Mouse (Mus musculus) hindbrain, embryonic 15.5 days (tissue): ENCODE measurements around the gene Mrpl45. TPM values are rescaled to one million over a fixed set of nuclear protein-coding genes. Genes with fewer than 3 reads are reported as not detected.
"Not testable (repeated sequence)": the region's sequence is repeated elsewhere in the genome, so short reads cannot be mapped to it uniquely, and the experiment has no call there.

ENCODE experiments used
- ATAC-seq: fragments of 200-750 bp; cut with Nextera tagmentation; 2 replicates; pipeline ENCODE4 v1.8.0; 2017; ENCODE audit warnings: low read depth, moderate number of reproducible peaks, moderate TSS enrichment; ENCODE audit not compliant: low FRiP score
- H3K27ac ChIP-seq: fragments of 300-500 bp; sonication (generic); replicated peaks from 2 replicates; pipeline ENCODE4 v1.5.1; 2015; ENCODE audit warnings: mild to moderate bottlenecking, inconsistent platforms
- H3K27me3 ChIP-seq: fragments of 300-500 bp; sonication (generic); 2 replicates; pipeline ENCODE4 v1.6.1; 2015; ENCODE audit warnings: control low read depth, inconsistent platforms
- H3K36me3 ChIP-seq: fragments of 300-500 bp; sonication (generic); 2 replicates; pipeline ENCODE4 v1.6.1; 2015; ENCODE audit warnings: control low read depth, inconsistent platforms
- H3K4me1 ChIP-seq: fragments of 300-500 bp; sonication (generic); replicated peaks from 2 replicates; pipeline ENCODE4 v1.6.1; 2015; ENCODE audit warnings: control low read depth, inconsistent platforms
- H3K4me2 ChIP-seq: fragments of 300-500 bp; sonication (generic); 2 replicates; pipeline ENCODE4 v1.6.1; 2015; ENCODE audit warnings: moderate library complexity, mild to moderate bottlenecking, inconsistent platforms
- H3K4me3 ChIP-seq: fragments of 300-500 bp; sonication (generic); 2 replicates; pipeline ENCODE4 v1.5.1; 2015; ENCODE audit warnings: mild to moderate bottlenecking, inconsistent platforms
- H3K9ac ChIP-seq: fragments of 300-500 bp; sonication (generic); 2 replicates; pipeline ENCODE4 v1.6.1; 2015; ENCODE audit warnings: inconsistent platforms
- H3K9me3 ChIP-seq: fragments of 300-500 bp; sonication (generic); 2 replicates; pipeline ENCODE4 v1.6.1; 2016; ENCODE audit warnings: control low read depth, inconsistent platforms
- WGBS: fragments of 180-500 bp; shearing (Covaris S2); methylation state at CpG from one replicate; pipeline ENCODE4 v1.1.7; 2015; 5-methylcytosine and 5-hydroxymethylcytosine counted together
- polyA plus RNA-seq: library from polyadenylated mRNA; unstranded; fragments of >200 nt; fragmentation: Nextera tagmentation; extraction: Ambion mirVana; gene quantifications from 2 replicates; pipeline ENCODE4 v1.2.1, GENCODE M21; 2015

The Mrpl45 gene
- polyA plus RNA-seq = 36.8 and 38.2 TPM in 2 replicates

GRCm38 (mm10) chr11:97315504-97316503 is at the start of gene Mrpl45:
Gene Mrpl45 (plus strand): TSS chr11:97315716.
- H3K9ac ChIP-seq = peak within 1 kb of the TSS; percentile 58
- peak within 1 kb of the TSS; percentile 60 for H3K4me3 ChIP-seq
- ATAC-seq = peak; percentile 97
- peak within 1 kb of the TSS; percentile 83 for H3K27ac ChIP-seq
- H3K36me3 ChIP-seq = no peaks in the 10 kb centered on the region
- H3K4me2 ChIP-seq = peak within 1 kb of the TSS; percentile 62
- H3K4me1 ChIP-seq = peaks cover 18% of the 10 kb centered on the region
- WGBS = under 1% methylated on average over 49 of the region's 50 CpGs
- H3K27me3 ChIP-seq = no peaks in the 10 kb centered on the region
- H3K9me3 ChIP-seq = no peaks in the 10 kb centered on the region

- not testable (repeated sequence) for ATAC-seq
Observed at GRCm38 (mm10) chr11:97266544-97266943, 49.0 kb upstream of the Mrpl45 start.

GRCm38 (mm10) chr11:97270004-97270403 is 45.5 kb upstream of the Mrpl45 start:
- H3K9ac ChIP-seq, H3K4me3 ChIP-seq, H3K4me1 ChIP-seq: not testable (repeated sequence)

More at GRCm38 (mm10) chr11:97266544-97266943, 49.0 kb upstream of the Mrpl45 start:
- not testable (repeated sequence) for H3K27me3 ChIP-seq, H3K4me1 ChIP-seq, H3K4me3 ChIP-seq, H3K4me2 ChIP-seq, H3K27ac ChIP-seq, H3K9me3 ChIP-seq, H3K9ac ChIP-seq
- H3K36me3 ChIP-seq = peaks cover 21% of the 10 kb centered on the region; the same call in 1 of the 2 replicates
- 100% methylated on average over 1 of the region's 1 CpGs for WGBS

GRCm38 (mm10) chr11:97272835-97273234 is 42.7 kb upstream of the Mrpl45 start:
- Histone ChIP-seq H3K36me3 (no peaks in the 10 kb centered on the region), H3K27ac (no peak overlapping the region), H3K9ac (no peak overlapping the region), H3K4me2 (no peak overlapping the region), H3K4me3 (no peak overlapping the region), H3K4me1 (peaks cover 16% of the 10 kb centered on the region), H3K9me3 (no peaks in the 10 kb centered on the region), H3K27me3 (no peaks in the 10 kb centered on the region)
- ATAC-seq = no peak
- WGBS = 92% methylated on average over 4 of the region's 4 CpGs

More at GRCm38 (mm10) chr11:97270004-97270403, 45.5 kb upstream of the Mrpl45 start:
- not testable (repeated sequence) for H3K27me3 ChIP-seq, H3K9me3 ChIP-seq, ATAC-seq, H3K4me2 ChIP-seq, H3K27ac ChIP-seq
- H3K36me3 ChIP-seq = peaks cover 15% of the 10 kb centered on the region; the same call in 1 of the 2 replicates
- 83% methylated on average over 2 of the region's 2 CpGs for WGBS

GRCm38 (mm10) chr11:97273613-97274012 is 41.9 kb upstream of the Mrpl45 start:
- no peak overlapping the region for H3K27ac ChIP-seq
- no peak for ATAC-seq

GRCm38 (mm10) chr11:97274947-97275346 is 40.6 kb upstream of the Mrpl45 start:
- not testable (repeated sequence) for H3K4me2 ChIP-seq, H3K4me3 ChIP-seq, H3K9me3 ChIP-seq, H3K27ac ChIP-seq, H3K9ac ChIP-seq, H3K36me3 ChIP-seq, ATAC-seq, H3K27me3 ChIP-seq
- 96% methylated on average over 6 of the region's 6 CpGs for WGBS
- H3K4me1 ChIP-seq = peaks cover 29% of the 10 kb centered on the region

More at GRCm38 (mm10) chr11:97273613-97274012, 41.9 kb upstream of the Mrpl45 start:
- no peaks in the 10 kb centered on the region for H3K9me3 ChIP-seq
- 84% methylated on average over 5 of the region's 5 CpGs for WGBS
- no peak overlapping the region for H3K9ac ChIP-seq
- no peak overlapping the region for H3K4me3 ChIP-seq
- H3K4me2 ChIP-seq = no peak overlapping the region
- H3K36me3 ChIP-seq = no peaks in the 10 kb centered on the region
- H3K4me1 ChIP-seq = peaks cover 23% of the 10 kb centered on the region
- H3K27me3 ChIP-seq = no peaks in the 10 kb centered on the region

- Histone ChIP-seq H3K4me1 (peaks cover 29% of the 10 kb centered on the region), H3K27me3 (no peaks in the 10 kb centered on the region), H3K36me3 (no peaks in the 10 kb centered on the region), H3K4me3 (no peak overlapping the region), H3K9me3 (no peaks in the 10 kb centered on the region), H3K27ac (no peak overlapping the region), H3K9ac (no peak overlapping the region), H3K4me2 (no peak overlapping the region)
- no peak for ATAC-seq
- WGBS = 87% methylated on average over 2 of the region's 2 CpGs
Observed at GRCm38 (mm10) chr11:97275349-97275748, 40.2 kb upstream of the Mrpl45 start.

- 19% methylated on average over 1 of the region's 1 CpGs for WGBS
- peaks cover 31% of the 10 kb centered on the region for H3K4me1 ChIP-seq
- ATAC-seq = no peak
Observed at GRCm38 (mm10) chr11:97276019-97276418, 39.5 kb upstream of the Mrpl45 start.

GRCm38 (mm10) chr11:97277166-97277565 is 38.4 kb upstream of the Mrpl45 start:
- Histone ChIP-seq H3K9ac (no peak overlapping the region), H3K9me3 (no peaks in the 10 kb centered on the region), H3K36me3 (no peaks in the 10 kb centered on the region), H3K4me3 (no peak overlapping the region), H3K27ac (no peak overlapping the region), H3K27me3 (no peaks in the 10 kb centered on the region), H3K4me2 (no peak overlapping the region), H3K4me1 (peaks cover 32% of the 10 kb centered on the region)
- no peak for ATAC-seq
- WGBS = 84% methylated on average over 5 of the region's 5 CpGs

More at GRCm38 (mm10) chr11:97276019-97276418, 39.5 kb upstream of the Mrpl45 start:
- Histone ChIP-seq H3K27ac (no peak overlapping the region), H3K9me3 (no peaks in the 10 kb centered on the region), H3K4me3 (no peak overlapping the region), H3K4me2 (no peak overlapping the region), H3K27me3 (no peaks in the 10 kb centered on the region), H3K9ac (no peak overlapping the region), H3K36me3 (no peaks in the 10 kb centered on the region)

GRCm38 (mm10) chr11:97278456-97278855 is 37.1 kb upstream of the Mrpl45 start:
- ATAC-seq = no peak
- WGBS = 79% methylated on average over 6 of the region's 6 CpGs
- Histone ChIP-seq H3K4me2 (peak overlapping the region; percentile 69), H3K27me3 (no peaks in the 10 kb centered on the region), H3K9me3 (no peaks in the 10 kb centered on the region), H3K4me1 (peaks cover 32% of the 10 kb centered on the region), H3K9ac (peak overlapping the region; percentile 100), H3K36me3 (no peaks in the 10 kb centered on the region), H3K4me3 (peak overlapping the region; percentile 100), H3K27ac (peak overlapping the region; percentile 99; the same call in 1 of the 2 replicates)

GRCm38 (mm10) chr11:97279040-97279404 is 36.5 kb upstream of the Mrpl45 start:
- no peaks in the 10 kb centered on the region for H3K27me3 ChIP-seq
- peak overlapping the region; percentile 100 for H3K9ac ChIP-seq
- ATAC-seq = no peak
- peak overlapping the region; percentile 100 for H3K4me3 ChIP-seq
- no peaks in the 10 kb centered on the region for H3K36me3 ChIP-seq
- no peaks in the 10 kb centered on the region for H3K9me3 ChIP-seq
- H3K4me2 ChIP-seq = peak overlapping the region; percentile 69
- peaks cover 32% of the 10 kb centered on the region for H3K4me1 ChIP-seq
- WGBS = 12% methylated on average over 11 of the region's 11 CpGs
- peak overlapping the region; percentile 99 for H3K27ac ChIP-seq
